Mouse (Mus musculus) liver, embryonic 14.5 days (tissue): ENCODE data around the gene Naxd. TPM values are rescaled to one million over a fixed set of nuclear protein-coding genes. Genes with fewer than 3 reads are reported as not detected.

Experiments
- ATAC-seq: fragments of 200-750 bp; cut with Nextera tagmentation; 2 replicates; pipeline ENCODE4 v1.8.0; 2017; ENCODE audit warnings: moderate number of reproducible peaks, mild to moderate bottlenecking, moderate library complexity; ENCODE audit not compliant: insufficient read depth
- DNase-seq, 3 experiments: peaks; one replicate each; pipeline ENCODE4 v3.0.0-alpha.2; 2012 to 2013; ENCODE audit warnings: low read depth in 3 of 3, low spot score in 3 of 3
- H3K27ac ChIP-seq: fragments of 300-500 bp; sonication (generic); 2 replicates; pipeline ENCODE4 v1.5.1; 2014; ENCODE audit warnings: moderate library complexity, mild to moderate bottlenecking, control low read depth, inconsistent platforms
- H3K27me3 ChIP-seq: fragments of 300-500 bp; sonication (generic); 2 replicates; pipeline ENCODE4 v1.6.1; 2014; ENCODE audit warnings: mild to moderate bottlenecking, low read length, moderate library complexity; ENCODE audit not compliant: control insufficient read depth, insufficient read depth
- H3K36me3 ChIP-seq: fragments of 300-500 bp; sonication (generic); replicated peaks from 2 replicates; pipeline ENCODE4 v1.6.1; 2014; ENCODE audit warnings: low read depth; ENCODE audit not compliant: control insufficient read depth, insufficient read depth
- H3K4me1 ChIP-seq, 2 experiments: fragments of 200-500 bp in 1 of 2; fragments of 300-500 bp in 1 of 2; sonication (generic) in 1 of 2; replicated peaks; 2 replicates each; pipeline ENCODE4 v1.6.1; 2012 to 2014; ENCODE audit warnings: antibody characterized with exemption in 1 of 2, inconsistent platforms in 1 of 2, low read length in 1 of 2; ENCODE audit not compliant: control insufficient read depth in 2 of 2, insufficient read depth in 2 of 2
- H3K4me2 ChIP-seq: fragments of 300-500 bp; sonication (generic); 2 replicates; pipeline ENCODE4 v1.6.1; 2014; ENCODE audit warnings: low read depth, mild to moderate bottlenecking, control low read depth, moderate library complexity
- H3K4me3 ChIP-seq, 2 experiments: fragments of 200-500 bp in 1 of 2; fragments of 300-500 bp in 1 of 2; sonication (generic) in 1 of 2; 2 replicates each; pipeline ENCODE4 v1.5.1; 2012 to 2014; ENCODE audit warnings: low read depth in 2 of 2, low read length in 2 of 2, mild to moderate bottlenecking in 2 of 2, control low read depth in 1 of 2, inconsistent platforms in 1 of 2, moderate library complexity in 1 of 2; ENCODE audit not compliant: insufficient read depth in 1 of 2
- H3K9ac ChIP-seq: fragments of 300-500 bp; sonication (generic); replicated peaks from 2 replicates; pipeline ENCODE4 v1.6.1; 2014; ENCODE audit warnings: mild to moderate bottlenecking, control low read depth, moderate library complexity
- H3K9me3 ChIP-seq: fragments of 300-500 bp; sonication (generic); 2 replicates; pipeline ENCODE4 v1.6.1; 2016; ENCODE audit warnings: low read length, mixed read lengths; ENCODE audit not compliant: control insufficient read depth
- CTCF ChIP-seq: IDR thresholded peaks from 2 replicates; pipeline ENCODE4 v1.5.1; 2016; ENCODE audit warnings: antibody characterized with exemption, low read depth, control low read depth
- EP300 ChIP-seq: IDR thresholded peaks from 2 replicates; pipeline ENCODE4 v1.6.1; 2016; ENCODE audit warnings: antibody characterized with exemption, low read depth
- WGBS: fragments of 180-500 bp; shearing (Covaris S2); extraction: QIAGEN DNeasy Blood & Tissue Kit; methylation state at CpG from one replicate; pipeline ENCODE4 v1.1.7; 2014; ENCODE audit not compliant: insufficient replicate concordance; 5-methylcytosine and 5-hydroxymethylcytosine counted together
- polyA plus RNA-seq, 2 experiments: library from polyadenylated mRNA; depleted of rRNA in 1 of 2; stranded (reverse) in 1 of 2; unstranded in 1 of 2; fragments of >200 nt; fragmentation: Nextera tagmentation in 1 of 2; extraction: Ambion mirVana in 1 of 2; gene quantifications; 2 replicates each; pipeline versions ENCODE4 v1.2.1 to v1.2.3; 2012 to 2014

Gene Naxd
- polyA plus RNA-seq, 2 experiments = 29.8 to 31.9 TPM

GRCm38 (mm10) chr8:11517366-11518055 lies 20.2 kb downstream of the Naxd start:
- DNase-seq (no peak), ATAC-seq (no peak)
- H3K4me3 ChIP-seq = no peak overlapping the region
- peaks cover 6 to 10% of the 10 kb centered on the region in 2 experiments; a peak in 3 of 4 replicates for H3K4me1 ChIP-seq
- H3K27me3 ChIP-seq = no peaks in the 10 kb centered on the region
- no peak for TF ChIP-seq EP300
- TF ChIP-seq CTCF = no peak
- H3K27ac ChIP-seq = no peak overlapping the region
- peaks cover 11% of the 10 kb centered on the region for H3K36me3 ChIP-seq
- no peak overlapping the region for H3K9ac ChIP-seq
- WGBS = 73% methylated on average over 16 of the region's 16 CpGs
- H3K4me2 ChIP-seq = no peak overlapping the region
- no peaks in the 10 kb centered on the region for H3K9me3 ChIP-seq

- ATAC-seq = no peak
- peaks cover 11% of the 10 kb centered on the region for H3K36me3 ChIP-seq
- H3K9ac ChIP-seq = no peak overlapping the region
- no peaks in the 10 kb centered on the region for H3K27me3 ChIP-seq
- TF ChIP-seq EP300 (no peak), CTCF (no peak)
- no peak overlapping the region for H3K4me3 ChIP-seq
- H3K9me3 ChIP-seq = no peaks in the 10 kb centered on the region
- H3K27ac ChIP-seq = no peak overlapping the region
- peaks cover 1 to 7% of the 10 kb centered on the region in 2 experiments; a peak in 2 of 4 replicates for H3K4me1 ChIP-seq
- 81% methylated on average over 6 of the region's 6 CpGs for WGBS
- DNase-seq = no peak
- no peak overlapping the region for H3K4me2 ChIP-seq
Measured at GRCm38 (mm10) chr8:11518056-11518396, 20.7 kb downstream of the Naxd start.

GRCm38 (mm10) chr8:11518676-11519075 lies 21.4 kb downstream of the Naxd start:
- Histone ChIP-seq H3K4me1 (peaks cover 0 to under 1% of the 10 kb centered on the region in 2 experiments; a peak in 1 of 4 replicates), H3K4me3 (no peak overlapping the region), H3K9ac (no peak overlapping the region), H3K27me3 (no peaks in the 10 kb centered on the region), H3K27ac (no peak overlapping the region), H3K9me3 (no peaks in the 10 kb centered on the region), H3K36me3 (peaks cover 4% of the 10 kb centered on the region), H3K4me2 (no peak overlapping the region)
- ATAC-seq (no peak), DNase-seq (no peak)
- TF ChIP-seq EP300 (no peak), CTCF (no peak)
- 80% methylated on average over 11 of the region's 11 CpGs for WGBS

GRCm38 (mm10) chr8:11523331-11523730 lies 26.0 kb downstream of the Naxd start:
- no peak overlapping the region for H3K4me2 ChIP-seq

GRCm38 (mm10) chr8:11530155-11530770 lies 33.0 kb downstream of the Naxd start:
- Histone ChIP-seq H3K9me3 (no peaks in the 10 kb centered on the region), H3K36me3 (peaks cover 2% of the 10 kb centered on the region), H3K4me2 (no peak overlapping the region), H3K4me3 (no peak overlapping the region), H3K4me1 (peaks cover 0 to 5% of the 10 kb centered on the region in 2 experiments; a peak in 1 of 4 replicates), H3K27ac (no peak overlapping the region), H3K27me3 (no peaks in the 10 kb centered on the region), H3K9ac (no peak overlapping the region)
- TF ChIP-seq EP300 (no peak), CTCF (no peak)
- DNase-seq = no peak
- WGBS = 80% methylated on average over 18 of the region's 18 CpGs
- peak; percentile 15; the same call in 1 of the 2 replicates for ATAC-seq

More at GRCm38 (mm10) chr8:11523331-11523730, 26.0 kb downstream of the Naxd start:
- DNase-seq (no peak), ATAC-seq (no peak)
- Histone ChIP-seq H3K27me3 (no peaks in the 10 kb centered on the region), H3K36me3 (no peaks in the 10 kb centered on the region; the same call in 1 of the 2 replicates), H3K4me1 (no peaks in the 10 kb centered on the region; a peak in 1 of 4 replicates), H3K27ac (no peak overlapping the region), H3K9me3 (no peaks in the 10 kb centered on the region), H3K4me3 (no peak overlapping the region), H3K9ac (no peak overlapping the region)
- 67% methylated on average over 3 of the region's 3 CpGs for WGBS
- no peak for TF ChIP-seq CTCF
- TF ChIP-seq EP300 = no peak
